Mouse (Mus musculus): ENCODE data around the gene D16Ertd472e. TPM values are rescaled to one million over a fixed set of nuclear protein-coding genes. Genes with fewer than 3 reads are reported as not detected.

Gene D16Ertd472e
- total RNA-seq (2021): 1 to 10 TPM; 6.8 to 7.0 TPM

DNA sequence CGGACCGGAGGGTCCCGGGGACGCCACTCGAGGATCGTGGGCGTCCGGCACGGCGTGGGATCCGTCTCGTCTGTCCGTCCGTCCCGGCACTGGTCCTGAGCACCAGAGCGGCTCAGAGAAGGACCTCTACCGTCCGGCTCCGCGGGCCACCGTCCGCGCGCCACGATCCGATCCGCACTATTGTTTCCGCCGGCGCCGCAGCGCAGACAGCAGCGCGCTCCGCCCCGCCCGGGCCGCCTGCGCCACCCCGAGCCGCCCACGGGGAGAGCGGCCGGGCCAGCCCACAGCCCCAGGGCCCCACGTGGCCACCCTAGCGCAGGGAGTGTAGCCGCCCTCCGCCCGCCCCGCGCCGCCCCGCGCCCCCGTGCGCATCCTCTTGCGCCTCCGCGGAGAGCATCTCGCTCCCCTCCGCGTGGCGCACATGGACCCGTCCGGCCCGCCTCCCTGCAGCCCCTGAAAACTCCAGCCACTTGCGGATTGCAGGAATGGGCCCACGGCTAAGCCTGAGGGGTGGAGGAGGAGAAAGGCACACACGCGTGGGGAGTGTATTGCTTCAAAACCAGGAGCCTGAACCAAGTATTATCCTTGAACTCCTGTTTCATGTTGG, at the start of gene D16Ertd472e:
Gene D16Ertd472e (minus strand): TSS at position 231 of the 607 bp plus-strand sequence.
- intact Hi-C loops (cut with DNase I): no loop called here
- DNase-seq: peak; percentile 90

DNA sequence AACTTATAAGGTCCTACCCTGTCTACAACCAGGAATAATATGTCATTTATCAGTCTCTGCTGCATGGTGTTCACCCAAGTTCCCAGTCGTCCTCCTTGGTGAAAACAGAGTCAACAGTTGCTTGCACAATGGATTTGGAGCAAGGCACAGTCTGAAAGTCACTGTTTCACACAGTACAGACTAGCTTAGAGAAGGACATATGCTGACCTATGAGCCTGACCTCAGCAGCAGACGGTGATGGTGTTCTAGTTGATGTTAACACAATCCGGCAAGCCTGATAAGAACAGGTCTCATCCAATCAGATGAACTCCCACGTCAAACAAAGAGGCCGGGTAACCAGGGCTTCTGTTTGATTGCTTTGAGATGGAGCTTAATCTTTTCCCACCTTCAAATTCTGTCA, 46.2 kb upstream of the D16Ertd472e start:
- intact Hi-C loops (cut with DNase I): no loop called here
- DNase-seq: no peak

DNA sequence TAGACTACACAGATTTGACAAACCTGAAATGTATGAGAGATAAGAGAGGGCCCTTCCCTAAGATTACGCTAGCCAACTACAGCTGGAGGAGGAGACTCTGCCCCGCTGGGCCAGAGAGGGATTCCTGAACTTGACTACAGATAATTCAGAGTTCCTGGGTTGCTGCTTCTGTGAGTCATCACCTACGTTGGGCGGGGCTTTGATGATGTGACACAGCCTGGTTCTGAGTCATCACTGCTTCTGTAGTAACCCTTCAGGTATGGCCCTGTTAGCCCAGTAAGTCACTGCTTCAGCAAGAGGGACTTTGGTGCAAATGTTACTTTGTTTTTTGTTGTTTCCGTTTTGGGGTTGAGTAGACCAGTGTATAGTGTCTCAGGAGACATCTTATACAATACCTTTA, 42.9 kb upstream of the D16Ertd472e start:
- no peak for DNase-seq
- intact Hi-C loops (cut with DNase I): no loop called here

DNA sequence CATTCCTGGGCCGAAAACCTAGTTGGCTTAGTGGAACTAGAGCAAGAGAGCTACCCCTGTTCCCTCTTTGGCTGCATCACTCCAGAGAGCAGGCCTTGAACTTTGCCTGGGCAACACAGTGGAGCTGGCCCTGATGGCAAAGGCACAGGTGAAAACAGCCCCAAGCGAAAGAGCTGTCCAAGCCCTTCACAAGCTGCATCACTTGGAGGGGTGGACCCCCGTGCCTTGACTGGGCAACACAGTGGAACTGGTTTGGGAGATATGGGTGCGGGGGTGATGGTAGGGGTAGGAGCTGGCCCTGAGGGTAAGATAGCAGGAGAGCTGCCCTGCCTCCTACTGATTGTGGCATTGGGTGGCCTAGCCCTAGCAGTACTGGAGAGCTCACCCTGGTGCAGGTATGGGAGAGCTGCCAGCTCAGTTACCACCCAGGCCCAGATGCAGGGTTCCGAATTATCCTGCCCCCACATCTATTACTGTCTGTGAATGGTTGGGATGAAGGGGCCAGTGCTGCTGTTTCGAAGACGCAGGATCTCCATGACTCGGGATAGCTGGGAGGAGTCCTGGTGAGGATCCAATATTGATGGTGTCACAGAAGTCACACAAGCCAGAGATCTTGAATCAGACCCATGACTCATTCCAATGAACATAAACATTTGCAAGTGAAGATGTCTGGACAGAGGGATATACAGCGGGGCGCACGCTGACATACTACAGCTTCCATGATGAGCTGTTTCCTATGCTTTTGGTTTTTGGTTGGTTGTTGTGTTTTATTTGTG, 41.4 kb upstream of the D16Ertd472e start:
- intact Hi-C loops (cut with DNase I): no loop called here
- no peak for DNase-seq

DNA sequence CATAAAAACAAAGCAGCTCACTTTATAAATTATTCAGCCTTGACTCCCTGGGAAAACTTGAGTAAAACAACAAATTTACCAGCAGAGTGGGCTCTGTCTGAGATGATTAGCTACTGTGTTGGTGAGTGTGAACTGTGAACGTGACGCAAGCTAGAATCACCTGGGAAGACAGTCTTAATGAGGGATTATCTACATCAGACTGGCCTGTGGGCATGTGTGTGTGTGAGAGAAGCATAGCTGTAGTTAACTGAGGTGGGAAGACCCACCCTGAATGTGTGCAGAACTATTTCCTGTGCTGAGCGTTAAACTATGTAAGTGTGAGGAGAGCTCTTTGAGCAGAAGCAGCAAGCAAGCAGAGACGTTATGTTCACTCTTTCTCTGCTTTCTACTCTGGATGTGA, 29.7 kb upstream of the D16Ertd472e start:
- intact Hi-C loops (cut with DNase I): no loop called here
- no peak for DNase-seq

DNA sequence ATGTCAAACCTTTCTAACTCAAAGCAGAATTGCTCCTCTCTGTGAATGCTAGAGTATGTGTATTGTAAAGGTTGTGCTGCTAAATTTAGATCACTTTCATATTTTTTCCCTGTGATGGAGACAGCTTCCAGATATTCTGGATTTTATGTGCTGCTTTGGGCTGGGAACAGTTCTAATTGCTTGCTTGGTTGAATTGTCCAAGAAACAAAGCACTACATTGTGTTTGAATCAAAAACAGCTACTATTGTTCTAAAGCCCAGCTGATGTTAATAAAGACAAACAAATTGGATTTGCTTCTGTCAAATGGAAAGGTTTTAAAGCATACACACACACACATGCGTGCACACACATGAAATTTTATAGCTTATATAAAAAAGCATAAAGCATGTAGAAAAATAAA, 22.4 kb upstream of the D16Ertd472e start:
- DNase-seq: no peak
- intact Hi-C loops (cut with DNase I): no loop called here

DNA sequence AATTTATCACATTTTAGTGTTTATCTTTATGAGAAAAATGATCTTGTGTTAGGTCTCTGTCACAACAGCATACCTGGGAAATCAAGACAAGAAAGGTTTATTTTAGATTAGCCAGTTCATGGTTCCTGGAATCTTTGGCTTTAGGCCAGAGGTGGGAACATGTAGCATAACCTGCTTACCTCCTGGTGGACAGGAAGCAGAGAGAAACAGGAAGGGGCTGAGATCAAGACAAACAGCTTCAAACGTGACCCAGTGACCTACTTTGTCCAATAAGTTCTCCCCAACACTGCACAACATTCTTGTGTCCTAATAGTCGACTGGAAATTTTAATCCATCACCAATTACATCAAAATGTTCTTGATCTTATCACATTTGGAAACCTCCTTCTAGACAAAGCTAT, 19.9 kb upstream of the D16Ertd472e start:
- intact Hi-C loops (cut with DNase I): no loop called here

DNA sequence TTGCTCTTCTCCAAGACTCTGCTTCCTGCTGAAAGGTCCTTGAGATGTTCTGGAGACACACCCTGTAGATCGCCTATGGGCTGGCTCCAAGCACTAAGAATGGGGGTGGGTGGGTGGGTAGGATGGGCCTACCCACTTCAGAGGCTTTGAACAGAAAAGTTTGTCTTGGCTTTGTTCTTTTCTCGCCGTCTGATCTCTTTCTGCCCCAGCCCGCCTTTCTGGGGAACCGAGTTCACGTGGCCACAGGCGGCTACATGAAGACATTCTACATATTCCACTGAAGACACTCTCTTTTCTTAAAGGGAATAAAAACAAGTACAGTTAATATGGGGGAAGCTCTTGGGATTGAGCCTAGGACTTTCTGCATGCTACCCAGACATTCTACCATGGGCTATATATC, 19.3 kb upstream of the D16Ertd472e start:
- intact Hi-C loops (cut with DNase I): no loop called here

More for the DNA sequence above, 19.9 kb upstream of the D16Ertd472e start:
- DNase-seq: no peak

DNA sequence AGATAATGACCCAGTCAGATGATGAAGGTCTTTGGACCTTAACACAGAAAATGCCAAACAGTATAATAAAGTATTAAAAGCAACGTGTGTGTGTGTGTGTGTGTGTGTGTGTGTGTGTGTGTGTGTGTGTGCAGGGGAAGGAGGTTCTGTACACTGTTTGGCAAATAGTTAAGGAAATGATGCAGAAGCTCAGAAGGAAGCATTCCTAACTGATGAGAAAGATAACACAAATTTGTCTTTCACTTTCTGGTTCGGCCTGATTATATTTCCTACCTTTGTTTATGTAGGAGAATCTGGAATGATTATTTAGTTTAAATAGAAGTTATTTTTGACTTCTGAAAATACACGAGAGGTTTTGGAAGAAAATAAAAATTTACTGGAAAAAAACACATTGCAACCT, 17.6 kb upstream of the D16Ertd472e start:
- intact Hi-C loops (cut with DNase I): no loop called here
- DNase-seq: no peak

More for the DNA sequence above, 19.3 kb upstream of the D16Ertd472e start:
- no peak for DNase-seq

DNA sequence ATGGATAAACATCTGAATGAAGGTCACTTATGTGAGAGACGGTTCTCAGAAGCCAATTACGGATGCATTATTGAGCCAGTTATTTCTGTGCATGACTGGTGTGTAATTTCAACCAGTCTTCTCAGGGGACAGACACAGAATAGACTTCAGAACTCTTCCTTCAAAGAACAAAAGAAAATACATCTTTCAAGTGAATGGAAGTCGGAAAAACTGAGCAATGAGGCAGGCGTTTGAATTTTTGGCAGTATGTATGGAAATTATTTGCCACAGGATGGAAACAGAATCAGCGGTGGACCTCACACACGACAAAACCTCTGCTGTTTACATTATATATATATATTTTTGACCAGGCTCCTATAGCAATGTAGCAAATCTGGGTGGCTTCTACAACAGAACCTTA, 14.6 kb upstream of the D16Ertd472e start:
- intact Hi-C loops (cut with DNase I): no loop called here
- DNase-seq: no peak

DNA sequence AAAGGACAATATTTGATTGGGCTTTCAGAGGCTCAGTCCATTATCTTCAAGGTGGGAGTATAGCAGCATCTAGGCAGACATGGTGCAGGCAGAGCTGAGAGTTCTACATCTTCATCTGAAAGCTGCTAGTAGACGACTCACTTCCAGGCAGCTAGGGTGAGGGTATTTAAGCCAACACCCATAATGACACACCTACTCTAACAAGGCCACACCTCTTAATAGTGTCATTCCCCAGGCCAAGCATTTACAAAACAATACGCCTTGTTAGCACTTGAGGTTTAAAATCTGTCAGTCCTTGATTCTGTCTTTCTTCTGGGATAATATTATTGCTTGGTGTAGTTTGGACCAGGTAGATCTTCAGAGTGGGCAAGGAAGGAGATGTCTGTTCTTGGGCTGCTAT, 12.3 kb upstream of the D16Ertd472e start:
- DNase-seq: no peak

DNA sequence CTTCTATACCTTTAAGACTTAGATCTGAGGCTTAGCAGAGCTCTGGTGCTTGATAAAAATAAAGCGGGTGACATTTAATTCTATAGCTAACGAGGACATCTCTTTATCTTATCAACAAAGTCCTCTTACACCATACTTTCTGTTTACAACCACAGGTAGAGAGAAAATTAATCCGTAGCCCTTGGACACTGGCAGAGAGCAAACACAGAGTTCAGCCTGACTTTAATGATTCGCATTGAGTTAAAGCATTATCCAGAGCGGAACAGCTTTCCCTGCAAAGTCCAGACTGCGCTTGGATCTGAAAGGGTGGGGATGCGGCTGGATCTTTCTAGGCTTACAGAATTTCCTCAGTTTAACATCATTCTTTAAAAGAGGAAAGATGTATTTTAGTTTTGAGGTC, 10.1 kb upstream of the D16Ertd472e start:
- DNase-seq: no peak
- intact Hi-C loops (cut with DNase I): no loop called here

More for the DNA sequence above, 12.3 kb upstream of the D16Ertd472e start:
- intact Hi-C loops (cut with DNase I): no loop called here

DNA sequence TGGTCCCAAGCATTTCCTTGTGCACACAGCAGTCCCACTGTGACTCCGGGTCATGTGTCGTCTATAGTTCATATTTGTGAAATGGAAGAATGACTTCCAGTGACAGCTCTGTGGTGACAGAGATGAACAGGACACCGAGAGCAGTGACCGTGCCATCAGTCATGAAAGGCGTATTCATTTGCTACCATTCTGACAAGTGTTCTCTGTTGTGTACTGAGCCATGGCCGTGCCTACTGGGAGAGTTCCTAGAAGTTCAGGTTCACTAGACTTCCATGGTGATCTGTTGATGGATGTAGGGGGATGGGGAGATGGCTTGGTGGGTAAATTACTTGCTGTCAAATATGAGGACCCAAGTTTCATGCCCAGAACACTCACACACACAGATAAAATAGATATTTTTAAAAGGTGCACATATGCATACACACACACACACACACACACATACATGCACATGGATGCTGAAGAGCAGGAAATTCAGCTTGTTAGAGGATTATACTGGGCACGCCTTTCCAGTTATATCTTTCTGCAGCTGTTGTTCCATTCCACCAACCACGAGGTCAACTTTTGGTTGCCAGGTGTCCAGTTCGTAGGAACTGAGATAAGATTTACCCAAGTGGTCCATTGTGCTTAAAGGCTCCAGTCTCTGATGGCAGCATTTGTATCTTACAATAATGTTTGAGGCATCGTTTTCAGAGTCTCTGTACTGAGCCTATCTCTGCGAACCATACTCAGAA, 9.3 kb upstream of the D16Ertd472e start:
- intact Hi-C loops (cut with DNase I): no loop called here

DNA sequence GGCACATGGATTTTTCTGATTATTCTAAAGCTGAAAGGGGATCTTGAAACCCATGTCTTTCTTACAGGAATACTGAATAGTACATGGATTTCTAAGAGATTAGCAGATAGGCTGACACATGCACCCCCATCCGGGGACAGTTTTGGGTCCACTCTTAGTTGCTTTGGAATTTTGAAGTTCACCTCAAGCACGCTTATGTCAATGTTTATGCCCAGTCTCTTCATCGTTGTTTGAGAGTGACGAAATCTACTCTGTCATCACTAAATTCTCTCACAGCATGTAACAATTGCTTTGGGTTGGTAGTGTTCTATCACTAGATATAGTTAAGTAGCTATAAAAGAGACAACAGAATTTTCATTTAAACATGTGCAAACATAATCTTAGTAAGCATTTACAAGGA, 8.7 kb upstream of the D16Ertd472e start:
- DNase-seq: no peak
- intact Hi-C loops (cut with DNase I): no loop called here

More for the DNA sequence above, 9.3 kb upstream of the D16Ertd472e start:
- DNase-seq: no peak

DNA sequence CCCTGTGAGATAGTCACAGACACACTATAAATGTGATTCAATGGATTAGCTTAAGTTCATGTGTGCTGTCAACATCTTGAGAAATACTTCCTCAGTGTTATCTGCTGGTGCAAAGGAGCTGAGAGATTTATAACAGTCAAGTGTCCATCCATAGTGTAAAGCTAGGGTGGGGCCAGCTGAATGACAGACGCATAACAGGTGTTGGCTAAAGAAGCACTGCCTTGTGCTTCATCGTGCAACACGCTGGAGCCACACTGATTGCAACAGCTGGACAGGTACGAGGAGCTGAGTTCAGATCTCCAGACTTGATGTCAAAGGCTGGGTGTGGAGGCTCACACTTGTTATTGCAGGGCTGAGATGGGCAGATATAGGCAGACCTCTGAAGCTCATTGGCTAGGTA, 7.5 kb upstream of the D16Ertd472e start:
- DNase-seq: no peak
- intact Hi-C loops (cut with DNase I): no loop called here

DNA sequence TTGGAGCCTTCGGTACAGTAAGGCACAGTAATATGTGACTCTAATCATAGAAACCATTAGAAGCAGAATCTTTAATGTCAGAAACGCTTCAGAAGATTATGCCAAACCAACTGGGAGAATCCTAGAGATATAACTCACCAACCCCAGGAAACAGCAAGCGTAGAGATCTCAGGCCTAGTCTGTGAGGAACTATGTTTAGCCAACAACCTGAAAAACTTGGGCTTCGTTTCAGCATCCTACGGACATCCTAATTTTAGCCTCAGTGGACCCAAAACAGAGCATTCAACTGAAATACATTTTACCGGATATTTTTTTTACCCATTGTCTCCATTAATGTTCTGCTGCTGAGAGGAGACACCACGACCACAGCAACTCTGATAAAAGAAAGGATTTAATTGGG, 3.9 kb upstream of the D16Ertd472e start:
- intact Hi-C loops (cut with DNase I): no loop called here

DNA sequence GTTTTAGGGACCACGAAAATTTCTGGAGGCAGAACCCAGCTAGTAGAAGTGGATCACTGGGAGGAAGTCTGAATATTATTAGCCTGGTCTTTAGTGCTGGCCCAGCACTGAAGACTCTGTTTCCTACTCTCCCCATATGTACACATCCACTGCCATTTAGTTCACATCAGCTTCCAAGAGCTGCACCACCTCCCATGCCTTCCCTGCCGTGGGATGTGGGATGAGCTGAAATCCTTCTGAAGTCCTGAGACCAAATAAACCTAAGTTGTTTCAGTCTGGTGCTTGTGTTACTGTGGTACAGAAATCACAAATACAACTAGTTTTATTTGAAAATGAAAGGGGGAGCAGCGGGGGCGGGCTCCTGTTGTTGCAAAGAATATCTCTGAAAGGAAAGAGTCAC, 2.9 kb upstream of the D16Ertd472e start:
- no peak for DNase-seq
- intact Hi-C loops (cut with DNase I): no loop called here

More for the DNA sequence above, 3.9 kb upstream of the D16Ertd472e start:
- no peak for DNase-seq

DNA sequence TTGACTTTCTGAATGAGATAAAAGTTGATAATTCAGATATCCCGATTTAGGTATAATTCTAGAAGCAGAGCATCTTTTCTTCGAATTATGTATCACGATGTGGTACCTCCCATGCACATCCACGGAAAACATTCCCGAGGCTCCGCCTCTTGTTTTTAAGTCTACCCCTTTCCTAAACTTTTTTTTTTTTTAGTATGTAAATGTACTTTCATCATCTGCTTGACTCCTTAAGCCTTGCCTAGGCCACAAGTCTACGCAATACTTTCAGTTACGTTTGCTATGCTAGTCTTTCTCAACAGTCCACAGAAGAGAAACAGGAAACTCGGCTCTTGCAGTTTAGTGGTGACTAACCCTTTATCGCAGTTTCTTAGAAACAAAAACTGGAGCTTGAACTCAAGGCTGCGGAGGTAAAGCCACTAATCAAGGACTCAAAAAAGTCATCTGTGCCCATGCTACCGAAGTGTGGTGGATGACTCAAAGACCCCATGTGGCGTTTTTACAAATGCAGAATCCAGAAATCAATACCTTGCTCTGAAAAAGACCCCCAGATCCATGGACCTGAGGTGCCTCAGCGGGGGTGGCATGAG, 670 bp upstream of the D16Ertd472e start:
- no peak for DNase-seq
- intact Hi-C loops (cut with DNase I): no loop called here

DNA sequence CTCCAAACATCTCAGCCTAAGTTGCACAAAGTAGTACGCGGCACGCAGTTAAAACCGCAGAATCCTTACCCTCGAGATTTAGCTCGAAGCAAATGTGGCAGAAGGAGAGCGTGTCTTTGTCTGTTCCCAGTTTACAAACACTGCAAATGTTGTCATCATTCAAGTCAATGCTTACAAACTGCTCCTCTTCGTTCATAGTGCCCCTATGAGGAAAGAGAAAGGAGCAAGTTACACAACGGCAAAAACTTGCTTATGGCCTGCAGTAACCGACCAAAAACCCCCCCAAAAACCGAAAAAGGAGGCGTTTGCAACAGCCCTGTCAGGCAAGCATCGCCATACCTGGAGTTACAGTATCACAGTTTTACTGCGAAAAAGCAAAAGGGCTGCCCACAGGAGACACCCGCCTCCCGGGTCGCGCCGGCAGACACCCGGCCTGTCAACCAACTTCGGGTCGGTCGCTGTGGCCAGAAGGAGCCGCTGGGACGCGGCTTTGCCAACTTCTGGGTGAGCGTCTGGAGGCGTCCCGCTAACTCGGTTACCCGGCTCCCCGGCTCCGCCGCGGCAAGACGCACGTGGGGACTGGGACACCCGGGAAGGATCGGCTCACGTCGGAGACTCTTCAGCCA, 543 bp downstream of the D16Ertd472e start:
- DNase-seq: peak; percentile 68

DNA sequence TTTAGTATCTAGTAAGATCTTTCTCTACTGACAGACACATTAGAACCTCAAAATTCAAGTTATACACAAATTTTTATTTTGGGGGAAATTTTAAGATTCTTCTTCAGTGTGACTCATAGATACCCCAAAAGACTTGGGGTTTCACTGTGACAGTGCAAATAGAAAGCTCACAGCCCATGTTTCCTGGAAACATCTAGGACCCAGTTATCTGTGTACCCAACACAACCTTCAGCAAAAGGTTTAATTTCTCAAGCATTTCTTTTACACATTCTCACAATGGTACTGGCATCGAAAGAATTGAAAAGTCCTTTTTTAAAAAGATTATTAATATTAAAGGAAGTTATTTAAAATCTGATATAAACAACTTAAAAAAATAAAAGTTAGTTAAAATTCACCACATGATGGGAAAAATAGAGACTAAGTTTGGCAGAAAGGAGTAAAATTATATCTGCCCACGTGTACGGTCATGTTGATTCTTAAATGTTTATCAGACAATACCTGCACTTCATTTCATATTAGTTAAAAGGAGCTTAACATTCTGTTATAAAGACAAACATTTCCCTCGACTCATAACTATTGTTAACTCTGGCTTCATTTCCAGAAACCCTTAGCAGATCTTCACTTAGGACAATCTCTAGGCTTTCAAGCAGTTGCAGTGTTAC, 1.2 kb downstream of the D16Ertd472e start:
- intact Hi-C loops (cut with DNase I): no loop called here
- no peak for DNase-seq

More for the DNA sequence above, 543 bp downstream of the D16Ertd472e start:
- intact Hi-C loops (cut with DNase I): no loop called here

All from left cerebral cortex, postnatal 4 days (tissue).